Mouse (Mus musculus) skeletal muscle tissue, postnatal 0 days (tissue): Measurements from ENCODE around the gene Clec4f. TPM values are rescaled to one million over a fixed set of nuclear protein-coding genes. Genes with fewer than 3 reads are reported as not detected.

Experiments
- polyA plus RNA-seq: library from polyadenylated mRNA; unstranded; fragments of >200 nt; fragmentation: Nextera tagmentation; extraction: Ambion mirVana; gene quantifications from 2 replicates; pipeline ENCODE4 v1.2.1, GENCODE M21; 2015

The Clec4f gene
- polyA plus RNA-seq, result 0.05 TPM in 1 of 2 replicates, not detected in the other

GRCm38 (mm10) chr6:83656087-83656486 is at the start of gene Clec4f:
Clec4f (minus strand) TSS chr6:83656187.

GRCm38 (mm10) chr6:83677757-83678156 is 21.8 kb upstream of the Clec4f start, which contains the start of gene Cd207:
Cd207 (minus strand) TSS chr6:83677857.

Other genes starting within 250 kb of the Clec4f start
- 22.3 and 23.3 TPM in 2 replicates for gene Tet3, start 197.1 kb downstream of the Clec4f start, polyA plus RNA-seq
- 45.9 and 47.1 TPM in 2 replicates for gene Dguok, start 149.2 kb downstream of the Clec4f start, polyA plus RNA-seq
- gene Actg2, start 119.9 kb downstream of the Clec4f start, polyA plus RNA-seq, result 14.8 and 17.6 TPM in 2 replicates
- gene Stambp, start 83.5 kb downstream of the Clec4f start, polyA plus RNA-seq, result 14.0 and 17.1 TPM in 2 replicates
- not detected in 2 replicates for gene Cd207, start 21.7 kb upstream of the Clec4f start, polyA plus RNA-seq
- 0.51 TPM in 1 of 2 replicates, not detected in the other for gene Vax2, start 55.1 kb upstream of the Clec4f start, polyA plus RNA-seq
- gene Atp6v1b1, start 86.8 kb upstream of the Clec4f start, polyA plus RNA-seq, result 0.15 TPM in 1 of 2 replicates, not detected in the other
- not detected in 2 replicates for gene Ankrd53, start 106.5 kb upstream of the Clec4f start, polyA plus RNA-seq
- 56.6 and 72.7 TPM in 2 replicates for gene Tex261, start 119.6 kb upstream of the Clec4f start, polyA plus RNA-seq
- gene Nagk, start 138.8 kb upstream of the Clec4f start, polyA plus RNA-seq, result 36.5 and 44.6 TPM in 2 replicates
- gene Paip2b, start 175.6 kb upstream of the Clec4f start, polyA plus RNA-seq, result 10.9 and 12.3 TPM in 2 replicates
- gene Zfp638, start 210.9 kb upstream of the Clec4f start, polyA plus RNA-seq, result 23.4 and 23.8 TPM in 2 replicates